Mouse (Mus musculus) C2C12 (cell line): Measurements from ENCODE around the gene Slc4a8. TPM values are rescaled to one million over a fixed set of nuclear protein-coding genes. Genes with fewer than 3 reads are reported as not detected.

Experiments used
- H3K27me3 ChIP-seq: one replicate; pipeline ENCODE4 v1.6.1; 2011; ENCODE audit not compliant: control insufficient read depth, insufficient read depth, insufficient read length
- H3K36me3 ChIP-seq: one replicate; pipeline ENCODE4 v1.6.1; 2011; ENCODE audit not compliant: control insufficient read depth, insufficient read depth
- H3K4me3 ChIP-seq: one replicate; pipeline ENCODE4 v1.5.1; 2011; ENCODE audit warnings: mild to moderate bottlenecking, control low read depth; ENCODE audit not compliant: poor library complexity, insufficient read depth, severe bottlenecking
- H3K79me2 ChIP-seq: one replicate; pipeline ENCODE4 v1.6.1; 2011; ENCODE audit not compliant: control insufficient read depth, insufficient read depth
- H3K79me3 ChIP-seq: one replicate; pipeline ENCODE4 v1.6.1; 2011; ENCODE audit warnings: low read depth, control low read depth
- H3ac ChIP-seq: one replicate; pipeline ENCODE3; 2011; ENCODE audit warnings: low read depth; ENCODE audit not compliant: control insufficient read depth, insufficient read length
- CEBPB ChIP-seq: IDR thresholded peaks from one replicate; pipeline ENCODE4 v1.6.1; 2011; ENCODE audit warnings: low read depth, mild to moderate bottlenecking, control low read depth, moderate library complexity
- CTCF ChIP-seq: IDR thresholded peaks from one replicate; pipeline ENCODE4 v1.5.1; 2011; ENCODE audit not compliant: control insufficient read depth, insufficient read depth, insufficient read length
- FOSL1 ChIP-seq: IDR thresholded peaks from one replicate; pipeline ENCODE4 v1.8.0; 2011; ENCODE audit warnings: mild to moderate bottlenecking, low read length; ENCODE audit not compliant: poor library complexity, insufficient read depth, severe bottlenecking
- MAX ChIP-seq: IDR thresholded peaks from one replicate; pipeline ENCODE4 v1.6.1; 2011; ENCODE audit warnings: mild to moderate bottlenecking, control low read depth
- MYOD1 ChIP-seq: IDR thresholded peaks from one replicate; pipeline ENCODE4 v1.6.1; 2011; ENCODE audit warnings: low read depth; ENCODE audit not compliant: control insufficient read depth, insufficient read length
- MYOG ChIP-seq: IDR thresholded peaks from one replicate; pipeline ENCODE4 v1.6.1; 2011; ENCODE audit not compliant: control insufficient read depth, insufficient read length; ENCODE audit errors: extremely low read depth
- USF1 ChIP-seq: IDR thresholded peaks from one replicate; pipeline ENCODE4 v1.6.1; 2011; ENCODE audit warnings: low read depth, mild to moderate bottlenecking, control low read depth, moderate library complexity
- polyA plus RNA-seq: library from polyadenylated mRNA; unstranded; fragments of >200 nt; fragmentation: generic; extraction: Trizol; gene quantifications from one replicate; pipeline ENCODE4 v1.2.1, GENCODE M21; 2012; ENCODE audit warnings: missing spikeins

Gene Slc4a8
- polyA plus RNA-seq, 1 experiment = 11.9 TPM

GRCm38 (mm10) chr15:100726721-100727120 lies 34.8 kb upstream of the Slc4a8 start:
- TF ChIP-seq CEBPB (no peak), MYOG (no peak), MYOD1 (no peak), CTCF (no peak)
- no peaks in the 10 kb centered on the region for H3K79me2 ChIP-seq
- no peaks in the 10 kb centered on the region for H3K79me3 ChIP-seq
- no peaks in the 10 kb centered on the region for H3K27me3 ChIP-seq
- H3K4me3 ChIP-seq = no peak overlapping the region
- no peak overlapping the region for H3ac ChIP-seq
- no peaks in the 10 kb centered on the region for H3K36me3 ChIP-seq

- H3K4me3 ChIP-seq = no peak overlapping the region
- no peaks in the 10 kb centered on the region for H3K79me2 ChIP-seq
- no peaks in the 10 kb centered on the region for H3K36me3 ChIP-seq
- no peak overlapping the region for H3ac ChIP-seq
- no peaks in the 10 kb centered on the region for H3K79me3 ChIP-seq
- TF ChIP-seq MYOD1 = peak; percentile 4
- no peak for TF ChIP-seq CEBPB
- H3K27me3 ChIP-seq = no peaks in the 10 kb centered on the region
These were observed 33.7 kb upstream of the Slc4a8 start for GRCm38 (mm10) chr15:100727834-100728233.

GRCm38 (mm10) chr15:100728586-100728985 lies 33.0 kb upstream of the Slc4a8 start:
- TF ChIP-seq CTCF (no peak), MYOG (no peak), MYOD1 (no peak), CEBPB (no peak), MAX (no peak), FOSL1 (no peak), USF1 (no peak)
- H3K27me3 ChIP-seq = no peaks in the 10 kb centered on the region
- no peaks in the 10 kb centered on the region for H3K36me3 ChIP-seq
- no peak overlapping the region for H3ac ChIP-seq
- no peaks in the 10 kb centered on the region for H3K79me3 ChIP-seq
- no peak overlapping the region for H3K4me3 ChIP-seq
- H3K79me2 ChIP-seq = no peaks in the 10 kb centered on the region

GRCm38 (mm10) chr15:100729281-100729985 lies 32.1 kb upstream of the Slc4a8 start, which contains the start of gene Galnt6:
Galnt6 (minus strand) TSS chr15:100729376.
- TF ChIP-seq MAX (no peak), MYOD1 (no peak), CEBPB (no peak), CTCF (no peak), USF1 (no peak), FOSL1 (no peak), MYOG (no peak)
- H3K79me2 ChIP-seq = no peaks in the 10 kb centered on the region
- no peaks in the 10 kb centered on the region for H3K27me3 ChIP-seq
- H3ac ChIP-seq = no peak within 1 kb of the TSS
- no peaks in the 10 kb centered on the region for H3K36me3 ChIP-seq
- no peak within 1 kb of the TSS for H3K4me3 ChIP-seq
- H3K79me3 ChIP-seq = no peaks in the 10 kb centered on the region

- TF ChIP-seq FOSL1 (no peak), MYOD1 (no peak), CEBPB (no peak), USF1 (no peak), MYOG (no peak)
- H3K27me3 ChIP-seq = no peaks in the 10 kb centered on the region
These were observed 30.5 kb upstream of the Slc4a8 start for GRCm38 (mm10) chr15:100731081-100731480.

GRCm38 (mm10) chr15:100732580-100732979 lies 29.0 kb upstream of the Slc4a8 start:
- no peak overlapping the region for H3ac ChIP-seq
- H3K79me2 ChIP-seq = no peaks in the 10 kb centered on the region
- H3K4me3 ChIP-seq = no peak overlapping the region
- H3K79me3 ChIP-seq = no peaks in the 10 kb centered on the region
- H3K27me3 ChIP-seq = no peaks in the 10 kb centered on the region
- TF ChIP-seq MAX = no peak
- no peak for TF ChIP-seq CEBPB
- no peak for TF ChIP-seq MYOG
- TF ChIP-seq MYOD1 = no peak
- TF ChIP-seq FOSL1 = no peak
- no peak for TF ChIP-seq USF1
- no peak for TF ChIP-seq CTCF
- H3K36me3 ChIP-seq = no peaks in the 10 kb centered on the region

More at GRCm38 (mm10) chr15:100731081-100731480, 30.5 kb upstream of the Slc4a8 start:
- Histone ChIP-seq H3K79me3 (no peaks in the 10 kb centered on the region), H3K36me3 (no peaks in the 10 kb centered on the region), H3K4me3 (no peak overlapping the region), H3ac (no peak overlapping the region), H3K79me2 (no peaks in the 10 kb centered on the region)
